Mouse (Mus musculus) C2C12 (cell line): ENCODE data around the gene Cfap298. TPM values are rescaled to one million over a fixed set of nuclear protein-coding genes. Genes with fewer than 3 reads are reported as not detected.

Source experiments
- H3K27me3 ChIP-seq: one replicate; pipeline ENCODE4 v1.6.1; 2011; ENCODE audit not compliant: control insufficient read depth, insufficient read depth, insufficient read length
- H3K36me3 ChIP-seq: one replicate; pipeline ENCODE4 v1.6.1; 2011; ENCODE audit not compliant: control insufficient read depth, insufficient read depth
- H3K4me3 ChIP-seq: one replicate; pipeline ENCODE4 v1.5.1; 2011; ENCODE audit warnings: mild to moderate bottlenecking, control low read depth; ENCODE audit not compliant: poor library complexity, insufficient read depth, severe bottlenecking
- H3K79me2 ChIP-seq: one replicate; pipeline ENCODE4 v1.6.1; 2011; ENCODE audit not compliant: control insufficient read depth, insufficient read depth
- H3K79me3 ChIP-seq: one replicate; pipeline ENCODE4 v1.6.1; 2011; ENCODE audit warnings: low read depth, control low read depth
- H3ac ChIP-seq: one replicate; pipeline ENCODE3; 2011; ENCODE audit warnings: low read depth; ENCODE audit not compliant: control insufficient read depth, insufficient read length
- CEBPB ChIP-seq: IDR thresholded peaks from one replicate; pipeline ENCODE4 v1.6.1; 2011; ENCODE audit warnings: low read depth, mild to moderate bottlenecking, control low read depth, moderate library complexity
- CTCF ChIP-seq: IDR thresholded peaks from one replicate; pipeline ENCODE4 v1.5.1; 2011; ENCODE audit not compliant: control insufficient read depth, insufficient read depth, insufficient read length
- FOSL1 ChIP-seq: IDR thresholded peaks from one replicate; pipeline ENCODE4 v1.8.0; 2011; ENCODE audit warnings: mild to moderate bottlenecking, low read length; ENCODE audit not compliant: poor library complexity, insufficient read depth, severe bottlenecking
- MAX ChIP-seq: IDR thresholded peaks from one replicate; pipeline ENCODE4 v1.6.1; 2011; ENCODE audit warnings: mild to moderate bottlenecking, control low read depth
- MYOD1 ChIP-seq: IDR thresholded peaks from one replicate; pipeline ENCODE4 v1.6.1; 2011; ENCODE audit warnings: low read depth; ENCODE audit not compliant: control insufficient read depth, insufficient read length
- MYOG ChIP-seq: IDR thresholded peaks from one replicate; pipeline ENCODE4 v1.6.1; 2011; ENCODE audit not compliant: control insufficient read depth, insufficient read length; ENCODE audit errors: extremely low read depth
- USF1 ChIP-seq: IDR thresholded peaks from one replicate; pipeline ENCODE4 v1.6.1; 2011; ENCODE audit warnings: low read depth, mild to moderate bottlenecking, control low read depth, moderate library complexity
- microRNA-seq: library from miRNA; unstranded; fragments of <30 nt; microRNA quantifications from one replicate; pipeline ENCODE4, GENCODE M21; 2019; ENCODE audit warnings: borderline microRNAs expressed
- polyA plus RNA-seq: library from polyadenylated mRNA; unstranded; fragments of >200 nt; fragmentation: generic; extraction: Trizol; gene quantifications from one replicate; pipeline ENCODE4 v1.2.1, GENCODE M21; 2012; ENCODE audit warnings: missing spikeins

Gene Cfap298
- polyA plus RNA-seq, 1 experiment: 31.6 TPM

- no peaks in the 10 kb centered on the region for H3K27me3 ChIP-seq
- peaks cover 2% of the 10 kb centered on the region for H3K79me3 ChIP-seq
- no peak overlapping the region for H3ac ChIP-seq
- peaks cover 25% of the 10 kb centered on the region for H3K79me2 ChIP-seq
- no peak for TF ChIP-seq CTCF
- no peak for TF ChIP-seq CEBPB
- no peak for TF ChIP-seq FOSL1
- no peak for TF ChIP-seq MAX
- no peak for TF ChIP-seq USF1
- TF ChIP-seq MYOD1: no peak
- no peak for TF ChIP-seq MYOG
- no peak overlapping the region for H3K4me3 ChIP-seq
- H3K36me3 ChIP-seq: peaks cover 19% of the 10 kb centered on the region
Observed at GRCm38 (mm10) chr16:90885351-90885750, 49.6 kb downstream of the Cfap298 start.

DNA sequence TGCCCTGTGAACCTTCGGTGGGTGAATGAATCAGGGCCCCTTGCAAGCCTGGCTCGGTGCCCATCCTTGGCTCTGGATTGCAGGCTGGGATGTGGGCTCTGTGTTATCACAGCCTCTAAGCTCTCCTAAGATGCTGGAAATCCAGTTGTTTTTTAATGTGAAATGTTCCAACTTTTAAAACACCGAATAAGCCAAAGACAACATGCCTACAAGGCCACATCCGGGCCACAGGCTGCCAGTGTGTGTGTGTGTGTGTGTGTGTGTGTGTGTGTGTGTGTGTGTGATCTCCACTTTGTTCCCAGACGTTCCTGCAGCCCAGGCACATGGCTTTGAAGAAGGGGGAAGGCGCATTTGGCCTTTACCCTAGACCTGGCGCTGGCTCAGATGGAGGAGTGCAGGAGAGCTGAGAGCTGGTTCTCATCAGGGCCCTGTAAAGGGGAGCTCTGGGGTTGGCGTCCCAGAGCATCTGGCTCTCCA is 52.4 kb downstream of the Cfap298 start:
- H3K79me3 ChIP-seq: peaks cover 2% of the 10 kb centered on the region
- no peaks in the 10 kb centered on the region for H3K27me3 ChIP-seq
- no peak overlapping the region for H3ac ChIP-seq
- H3K4me3 ChIP-seq: no peak overlapping the region
- H3K79me2 ChIP-seq: peaks cover 21% of the 10 kb centered on the region
- TF ChIP-seq MAX (peak; percentile 28), CTCF (no peak)
- peaks cover 36% of the 10 kb centered on the region for H3K36me3 ChIP-seq

DNA sequence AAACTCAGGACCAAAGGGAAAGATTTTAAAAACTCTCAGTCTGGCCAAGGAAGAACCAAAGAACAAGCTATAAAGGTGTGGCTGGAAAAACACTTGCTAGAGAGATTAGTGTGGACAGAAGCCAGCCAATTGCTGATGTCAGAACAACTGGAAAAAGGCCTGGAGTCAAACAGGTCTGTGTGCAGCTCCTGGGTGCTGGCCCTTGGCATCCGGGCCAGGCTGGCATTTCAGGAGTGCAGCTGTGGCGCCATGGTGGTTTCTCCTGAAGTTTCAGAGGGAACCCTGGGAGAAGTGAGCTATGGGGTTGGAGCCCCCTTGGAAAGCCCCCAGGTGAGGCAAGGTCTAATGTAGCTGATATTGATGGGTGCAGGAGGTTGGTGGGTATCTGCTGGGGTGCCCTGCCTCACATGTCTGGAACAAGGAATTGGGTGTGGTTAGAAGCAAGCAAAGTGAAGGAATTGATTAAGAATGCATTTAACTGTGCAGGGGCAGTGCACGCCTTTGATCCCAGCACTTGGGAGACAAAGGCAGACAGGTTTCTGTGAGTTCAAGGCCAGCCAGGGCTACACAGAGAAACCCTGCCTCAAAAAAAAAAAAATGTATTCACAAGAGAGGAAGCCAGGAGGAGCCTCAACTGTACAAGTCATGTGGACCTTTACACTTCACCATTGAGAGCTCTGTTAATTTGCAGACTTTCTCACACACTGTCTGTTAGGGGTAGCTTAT is 56.6 kb downstream of the Cfap298 start:
- H3K79me3 ChIP-seq: peaks cover 2% of the 10 kb centered on the region
- peaks cover 61% of the 10 kb centered on the region for H3K36me3 ChIP-seq
- no peak overlapping the region for H3K4me3 ChIP-seq
- TF ChIP-seq MYOG (no peak), USF1 (no peak), MYOD1 (no peak), CTCF (no peak), FOSL1 (no peak), CEBPB (no peak), MAX (no peak)
- no peaks in the 10 kb centered on the region for H3K27me3 ChIP-seq
- H3ac ChIP-seq: no peak overlapping the region
- peaks cover 4% of the 10 kb centered on the region for H3K79me2 ChIP-seq

Small RNA genes lying within 50 kb of the gene (microRNA-seq; reads per million reads assigned to microRNA genes)
- gene Gm22933: not detected

Other genes with a start within 250 kb of the Cfap298 start
- gene Mis18a, start 207.7 kb downstream of the Cfap298 start, polyA plus RNA-seq: 22.2 TPM
- not detected for gene Mrap, start 196.9 kb downstream of the Cfap298 start, polyA plus RNA-seq
- 7.5 TPM for gene Urb1, start 124.7 kb downstream of the Cfap298 start, polyA plus RNA-seq
- gene Eva1c, start 108.4 kb downstream of the Cfap298 start, polyA plus RNA-seq: 21.5 TPM
- 11.3 TPM for gene Synj1, start 76.2 kb upstream of the Cfap298 start, polyA plus RNA-seq
- gene Paxbp1, start 109.4 kb upstream of the Cfap298 start, polyA plus RNA-seq: 6.1 TPM
- gene 4932438H23Rik, start 160.0 kb upstream of the Cfap298 start, polyA plus RNA-seq: 0.02 TPM